Mouse (Mus musculus): ENCODE measurements around the gene Cfdp1.

GRCm38 (mm10) chr8:111773057-111773456, 81.0 kb downstream of the Cfdp1 start:
- TF ChIP-seq GATA1 (IDR thresholded peaks at IDR 0.05; ENCODE audit: borderline replicate concordance, low read length) (no peak), FLI1 (IDR thresholded peaks at IDR 0.05; ENCODE audit: low read length) (no peak)

Measured in megakaryocyte, embryonic 14.5 days (primary cell).